Mouse (Mus musculus): ENCODE data around the gene Syndig1. TPM values are rescaled to one million over a fixed set of nuclear protein-coding genes. Genes with fewer than 3 reads are reported as not detected.

Gene Syndig1
- polyA plus RNA-seq, 1 experiment from 2014 or later = 15.0 TPM

- Histone ChIP-seq H3K4me3 (no peak overlapping the region), H3K9ac (no peak overlapping the region), H3K27me3 (replicated peaks) (no peaks in the 10 kb centered on the region), H3K36me3 (no peaks in the 10 kb centered on the region), H3K27ac (no peak overlapping the region), H3K9me3 (no peaks in the 10 kb centered on the region), H3K4me1 (no peaks in the 10 kb centered on the region), H3K4me2 (replicated peaks) (no peak overlapping the region)
- no peak for ATAC-seq (ENCODE audit: low FRiP score, low read depth)
Observed at GRCm38 (mm10) chr2:149932095-149932494, 103.1 kb downstream of the Syndig1 start.

GRCm38 (mm10) chr2:149933247-149933898 lies 104.4 kb downstream of the Syndig1 start:
- H3K9ac ChIP-seq = no peak overlapping the region
- H3K4me3 ChIP-seq = no peak overlapping the region
- no peaks in the 10 kb centered on the region for H3K27me3 ChIP-seq (replicated peaks)
- no peak overlapping the region for H3K4me2 ChIP-seq (replicated peaks)
- no peak overlapping the region for H3K27ac ChIP-seq
- H3K4me1 ChIP-seq = no peaks in the 10 kb centered on the region
- ATAC-seq (ENCODE audit: low FRiP score, low read depth) = peak; percentile 34; the same call in 1 of the 2 replicates
- no peaks in the 10 kb centered on the region for H3K9me3 ChIP-seq
- WGBS = 61% methylated on average over 2 of the region's 2 CpGs
- no peaks in the 10 kb centered on the region for H3K36me3 ChIP-seq

DNA sequence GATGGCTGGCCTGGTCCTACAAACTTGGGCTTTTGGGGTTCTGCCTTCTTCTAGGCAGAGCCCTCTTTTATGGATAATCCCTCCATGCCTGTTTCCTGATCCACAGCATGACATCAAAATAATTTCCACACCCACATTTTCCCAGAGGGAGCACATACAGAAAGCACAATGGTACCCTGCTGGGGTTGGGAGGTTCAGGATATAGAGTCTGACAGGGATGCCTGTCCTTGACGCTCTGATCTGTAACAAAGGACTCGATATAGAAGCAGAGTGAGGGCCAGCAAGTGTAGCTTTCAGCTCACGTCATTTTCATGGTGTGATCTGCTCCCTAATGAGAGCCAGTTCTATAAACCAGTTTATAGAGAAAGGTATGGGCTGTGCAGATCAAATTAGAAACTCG lies 105.1 kb downstream of the Syndig1 start:
- no peak for ATAC-seq (ENCODE audit: low FRiP score, low read depth)
- Histone ChIP-seq H3K4me1 (no peaks in the 10 kb centered on the region), H3K36me3 (no peaks in the 10 kb centered on the region), H3K27ac (no peak overlapping the region), H3K4me2 (replicated peaks) (no peak overlapping the region), H3K27me3 (replicated peaks) (no peaks in the 10 kb centered on the region), H3K9ac (no peak overlapping the region), H3K9me3 (no peaks in the 10 kb centered on the region), H3K4me3 (no peak overlapping the region)
- 39% methylated on average over 4 of the region's 4 CpGs for WGBS

- ATAC-seq (ENCODE audit: low FRiP score, low read depth) = no peak
- Histone ChIP-seq H3K27me3 (replicated peaks) (no peaks in the 10 kb centered on the region), H3K4me2 (replicated peaks) (no peak overlapping the region), H3K4me3 (no peak overlapping the region), H3K4me1 (no peaks in the 10 kb centered on the region), H3K9me3 (no peaks in the 10 kb centered on the region), H3K36me3 (no peaks in the 10 kb centered on the region), H3K27ac (no peak overlapping the region), H3K9ac (no peak overlapping the region)
- WGBS = 79% methylated on average over 4 of the region's 4 CpGs
Observed at GRCm38 (mm10) chr2:149938829-149939228, 109.8 kb downstream of the Syndig1 start.

DNA sequence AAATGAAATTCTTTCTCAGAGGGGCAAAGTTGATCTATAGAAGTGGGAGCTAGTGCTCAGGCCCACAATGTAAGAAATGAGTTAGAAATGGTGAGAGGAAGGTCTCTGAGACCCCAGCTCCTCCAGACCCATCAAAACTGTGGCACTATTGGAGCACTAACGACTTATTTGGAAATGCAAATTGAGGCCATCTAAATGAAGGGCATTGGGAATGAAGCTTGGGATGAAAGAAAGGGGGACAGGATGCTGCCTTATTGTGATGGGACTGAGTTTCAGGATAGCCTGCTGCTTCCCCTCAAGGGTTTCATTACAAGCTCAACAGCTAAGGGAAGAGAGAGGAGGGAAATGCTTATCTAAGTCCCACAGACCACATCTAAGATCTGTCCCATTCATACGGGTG lies 110.6 kb downstream of the Syndig1 start:
- Histone ChIP-seq H3K4me1 (no peaks in the 10 kb centered on the region), H3K4me2 (replicated peaks) (no peak overlapping the region), H3K27ac (no peak overlapping the region), H3K9me3 (no peaks in the 10 kb centered on the region), H3K27me3 (replicated peaks) (no peaks in the 10 kb centered on the region), H3K9ac (no peak overlapping the region), H3K4me3 (no peak overlapping the region), H3K36me3 (no peaks in the 10 kb centered on the region)
- no peak for ATAC-seq (ENCODE audit: low FRiP score, low read depth)
- WGBS = 35% methylated on average over 2 of the region's 2 CpGs

DNA sequence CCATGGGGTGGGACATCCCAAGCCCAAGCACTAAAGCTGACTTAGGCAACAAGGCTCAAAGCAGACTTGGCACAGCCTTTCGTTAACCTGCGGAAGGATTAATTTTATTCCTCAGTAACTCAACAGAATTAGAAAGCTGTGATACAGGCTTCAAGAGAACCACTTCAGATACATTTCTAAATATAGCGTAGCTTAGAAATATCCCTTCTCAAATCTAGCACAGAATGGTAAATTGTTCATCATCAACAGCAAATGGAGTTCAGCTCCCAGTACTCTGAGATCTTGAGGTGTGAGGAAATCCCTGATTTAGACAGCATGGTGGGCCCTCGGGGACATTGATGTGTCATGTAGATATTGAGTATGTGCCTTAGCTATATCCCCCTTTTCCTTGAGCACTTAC lies 121.6 kb downstream of the Syndig1 start:
- Histone ChIP-seq H3K4me3 (no peak overlapping the region), H3K36me3 (no peaks in the 10 kb centered on the region), H3K4me1 (no peaks in the 10 kb centered on the region), H3K9me3 (no peaks in the 10 kb centered on the region), H3K27ac (no peak overlapping the region), H3K4me2 (replicated peaks) (no peak overlapping the region), H3K27me3 (replicated peaks) (no peaks in the 10 kb centered on the region), H3K9ac (no peak overlapping the region)
- WGBS = 91% methylated on average over 4 of the region's 4 CpGs
- no peak for ATAC-seq (ENCODE audit: low FRiP score, low read depth)

- Histone ChIP-seq H3K9ac (no peak overlapping the region), H3K27me3 (replicated peaks) (no peaks in the 10 kb centered on the region), H3K4me3 (no peak overlapping the region), H3K27ac (no peak overlapping the region), H3K9me3 (no peaks in the 10 kb centered on the region), H3K4me2 (replicated peaks) (no peak overlapping the region), H3K36me3 (no peaks in the 10 kb centered on the region), H3K4me1 (0 out of 2 replicates have a peak, but pooled peaks cover 7% of the 10 kb centered on the region)
- peak; percentile 51; the same call in 1 of the 2 replicates for ATAC-seq (ENCODE audit: low FRiP score, low read depth)
- 40% methylated on average over 4 of the region's 4 CpGs for whole genome bisulfite sequencing
Observed at GRCm38 (mm10) chr2:149971014-149971413, 142.0 kb downstream of the Syndig1 start.

DNA sequence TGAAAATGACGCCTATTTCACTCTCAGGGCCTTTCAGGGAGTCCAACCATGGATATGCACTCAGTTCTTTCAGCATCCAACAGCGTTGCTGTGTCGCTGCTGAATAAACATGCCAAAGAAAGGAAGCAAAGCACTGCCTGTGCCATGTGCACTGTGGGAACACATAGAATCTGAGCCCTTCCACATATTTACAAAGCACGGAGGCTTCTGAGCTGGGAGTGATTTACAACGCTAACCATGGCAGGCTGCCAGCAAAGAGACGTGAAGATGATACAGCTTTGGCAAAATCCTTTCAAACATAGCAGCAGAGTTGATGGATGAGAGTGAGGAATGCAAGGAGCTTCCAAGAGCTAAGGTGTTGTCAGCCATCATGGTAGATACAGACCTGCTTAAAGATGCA lies 144.6 kb downstream of the Syndig1 start:
- 0 out of 2 replicates have a peak, but pooled peaks have one; percentile 46 for ATAC-seq (ENCODE audit: low FRiP score, low read depth)
- Histone ChIP-seq H3K4me3 (no peak overlapping the region), H3K4me2 (replicated peaks) (no peak overlapping the region), H3K9ac (no peak overlapping the region), H3K36me3 (no peaks in the 10 kb centered on the region), H3K27ac (no peak overlapping the region), H3K27me3 (replicated peaks) (no peaks in the 10 kb centered on the region), H3K4me1 (0 out of 2 replicates have a peak, but pooled peaks cover 7% of the 10 kb centered on the region), H3K9me3 (no peaks in the 10 kb centered on the region)
- 63% methylated on average over 6 of the region's 6 CpGs for WGBS

DNA sequence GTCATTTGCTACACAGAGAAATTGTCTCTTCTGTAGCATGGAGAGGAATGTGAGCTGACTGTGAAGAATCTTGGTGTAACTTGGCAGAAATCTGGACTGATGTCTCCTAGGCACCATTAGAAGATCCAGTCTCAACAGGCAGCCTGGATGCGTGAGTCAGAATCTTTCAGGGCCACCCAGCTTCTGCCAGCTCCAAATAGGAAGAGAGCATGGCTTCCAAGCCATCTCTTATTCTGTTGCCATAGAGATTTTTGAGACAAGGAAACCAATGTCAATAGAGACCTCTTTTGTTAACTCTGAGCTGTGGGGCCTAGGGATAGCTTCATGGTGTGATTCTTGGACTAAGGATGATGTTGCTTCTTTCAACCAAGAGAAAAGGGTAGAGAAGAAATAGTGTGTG lies 151.4 kb downstream of the Syndig1 start:
- Histone ChIP-seq H3K9me3 (no peaks in the 10 kb centered on the region), H3K36me3 (no peaks in the 10 kb centered on the region), H3K9ac (no peak overlapping the region), H3K27ac (no peak overlapping the region), H3K4me1 (no peaks in the 10 kb centered on the region), H3K27me3 (replicated peaks) (no peaks in the 10 kb centered on the region), H3K4me3 (no peak overlapping the region), H3K4me2 (replicated peaks) (no peak overlapping the region)
- ATAC-seq (ENCODE audit: low FRiP score, low read depth) = no peak
- 46% methylated on average over 1 of the region's 1 CpGs for WGBS

- Histone ChIP-seq H3K9ac (no peak overlapping the region), H3K36me3 (no peaks in the 10 kb centered on the region), H3K9me3 (no peaks in the 10 kb centered on the region), H3K4me2 (replicated peaks) (no peak overlapping the region), H3K4me1 (no peaks in the 10 kb centered on the region), H3K4me3 (no peak overlapping the region), H3K27ac (no peak overlapping the region), H3K27me3 (replicated peaks) (no peaks in the 10 kb centered on the region)
- no peak for ATAC-seq (ENCODE audit: low FRiP score, low read depth)
Observed at GRCm38 (mm10) chr2:149982466-149982865, 153.5 kb downstream of the Syndig1 start.

DNA sequence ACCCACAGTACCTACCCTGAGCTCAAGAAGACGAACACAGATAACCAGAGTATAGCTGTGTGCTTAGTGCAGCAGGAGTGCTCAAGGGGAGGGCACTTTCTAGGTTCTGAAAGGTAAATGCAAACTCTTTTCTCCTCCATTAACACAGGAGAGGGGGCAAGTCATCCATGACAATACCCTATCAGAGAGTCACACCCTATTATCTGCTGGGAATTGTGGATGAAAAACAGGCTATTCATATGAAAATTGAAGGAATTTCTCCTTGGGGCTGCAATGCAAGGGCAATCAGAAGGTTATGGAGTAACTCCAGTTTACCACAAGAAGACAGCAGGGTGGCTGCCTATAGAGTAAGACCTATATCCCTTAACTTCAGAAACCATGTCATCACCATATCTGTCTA lies 154.1 kb downstream of the Syndig1 start:
- ATAC-seq (ENCODE audit: low FRiP score, low read depth) = no peak
- H3K4me2 ChIP-seq (replicated peaks) = no peak overlapping the region
- no peak overlapping the region for H3K4me3 ChIP-seq
- H3K36me3 ChIP-seq = no peaks in the 10 kb centered on the region
- no peaks in the 10 kb centered on the region for H3K4me1 ChIP-seq
- no peak overlapping the region for H3K9ac ChIP-seq
- no peak overlapping the region for H3K27ac ChIP-seq
- 74% methylated on average over 1 of the region's 1 CpGs for WGBS
- H3K27me3 ChIP-seq (replicated peaks) = no peaks in the 10 kb centered on the region
- H3K9me3 ChIP-seq = no peaks in the 10 kb centered on the region

DNA sequence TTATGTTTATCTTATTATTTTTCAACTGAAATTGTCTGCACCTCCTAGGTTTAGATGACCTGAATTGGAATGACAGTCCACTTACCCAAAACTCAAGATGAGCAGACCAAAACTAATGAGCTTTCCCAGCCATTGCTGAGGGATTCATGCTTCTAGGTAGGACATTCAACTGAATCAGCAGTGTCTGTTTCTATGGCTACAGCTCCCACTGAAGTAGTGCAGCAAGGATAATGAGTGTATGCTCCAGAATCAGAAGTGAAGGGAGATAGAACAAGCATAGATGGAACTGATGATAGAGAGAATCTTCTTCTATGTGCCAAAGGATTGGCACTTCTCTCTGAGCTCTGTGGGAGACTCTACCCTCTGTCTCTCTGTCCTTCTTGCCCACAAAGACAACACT lies 158.6 kb downstream of the Syndig1 start:
- Histone ChIP-seq H3K27ac (no peak overlapping the region), H3K4me2 (replicated peaks) (no peak overlapping the region), H3K4me3 (no peak overlapping the region), H3K9me3 (no peaks in the 10 kb centered on the region), H3K27me3 (replicated peaks) (no peaks in the 10 kb centered on the region), H3K4me1 (no peaks in the 10 kb centered on the region), H3K9ac (no peak overlapping the region), H3K36me3 (no peaks in the 10 kb centered on the region)
- no peak for ATAC-seq (ENCODE audit: low FRiP score, low read depth)

GRCm38 (mm10) chr2:149991506-149991905 lies 162.5 kb downstream of the Syndig1 start:
- ATAC-seq (ENCODE audit: low FRiP score, low read depth) = no peak
- Histone ChIP-seq H3K9ac (no peak overlapping the region), H3K36me3 (no peaks in the 10 kb centered on the region), H3K4me2 (replicated peaks) (no peak overlapping the region), H3K27me3 (replicated peaks) (no peaks in the 10 kb centered on the region), H3K9me3 (no peaks in the 10 kb centered on the region), H3K27ac (no peak overlapping the region), H3K4me3 (no peak overlapping the region), H3K4me1 (no peaks in the 10 kb centered on the region; the same call in 1 of the 2 replicates)
- 39% methylated on average over 2 of the region's 2 CpGs for WGBS
